Mouse (Mus musculus) heart, embryonic 11.5 days (tissue): ENCODE measurements around the gene Birc2. TPM values are rescaled to one million over a fixed set of nuclear protein-coding genes. Genes with fewer than 3 reads are reported as not detected.

ENCODE experiments used
- microRNA-seq: library from miRNA; unstranded; fragments of <30 nt; microRNA quantifications from one replicate; pipeline ENCODE4, GENCODE M21; 2016; ENCODE audit warnings: borderline number of aligned reads
- polyA plus RNA-seq: library from polyadenylated mRNA; unstranded; fragments of >200 nt; fragmentation: Nextera tagmentation; extraction: Ambion mirVana; gene quantifications from 2 replicates; pipeline ENCODE4 v1.2.1, GENCODE M21; 2014

Birc2 gene
- polyA plus RNA-seq, 1 experiment from 2014 or later, result 28.1 TPM

Small RNA genes lying within 50 kb of the gene (microRNA-seq; reads per million reads assigned to microRNA genes)
- gene Mir5618, result 12.1 reads per million, percentile 46 among the genes with 10 or more reads in this experiment

Other genes starting within 250 kb of the Birc2 start
- gene Mmp20, start 208.8 kb downstream of the Birc2 start, polyA plus RNA-seq, result not detected in 2 replicates
- gene Mmp7, start 145.0 kb downstream of the Birc2 start, polyA plus RNA-seq, result not detected in 2 replicates
- 131 and 134 TPM in 2 replicates for gene Tmem123, start 73.0 kb downstream of the Birc2 start, polyA plus RNA-seq
- gene Birc3, start 36.1 kb upstream of the Birc2 start, polyA plus RNA-seq, result 4.2 and 4.4 TPM in 2 replicates
- 25.3 and 27.1 TPM in 2 replicates for gene Yap1, start 167.5 kb upstream of the Birc2 start, polyA plus RNA-seq
- 9.1 and 9.4 TPM in 2 replicates for gene Cfap300, start 205.8 kb upstream of the Birc2 start, polyA plus RNA-seq